Comparison of ENCODE assay signal across 17 mouse cellular contexts in the genomic region with DNA sequence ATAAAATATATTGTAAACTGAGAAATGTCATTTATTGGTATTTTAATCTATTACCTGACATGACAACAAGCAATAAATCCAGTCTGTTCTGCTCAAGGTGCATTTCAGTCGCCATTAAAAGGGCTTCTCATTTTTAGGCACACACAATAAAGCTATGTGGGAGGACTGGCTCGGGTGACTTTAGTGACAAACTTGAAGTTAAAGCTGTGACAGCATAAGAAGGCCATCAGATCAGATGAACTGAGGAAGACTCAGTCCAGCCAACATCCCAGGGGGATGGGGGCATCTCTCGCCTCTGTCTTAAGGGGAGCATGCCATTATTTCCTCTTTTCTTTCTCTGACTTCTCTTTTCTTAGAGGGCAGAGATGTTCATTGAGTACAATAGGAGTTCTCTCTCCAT.
"Had no signal": no experiment of that assay in that cellular context is flagged by ENCODE, and none has a peak within 500 bp of the region (broad histone marks: within the 10 kb centered on the region; RNA-seq: fewer than 3 reads in every experiment).

No protein-coding gene starts in this region.

- H3K4me1 ChIP-seq: lung, embryonic 15.5 days; megakaryocyte, embryonic 14.5 days; midbrain, embryonic 15.5 days; neural tube, embryonic 12.5 days; stomach, embryonic 15.5 days had no signal

- H3K9me3 ChIP-seq: lung, embryonic 15.5 days; megakaryocyte, embryonic 14.5 days; midbrain, embryonic 13.5 days; midbrain, embryonic 15.5 days; neural tube, embryonic 12.5 days; stomach, embryonic 15.5 days had no signal

- ATAC-seq: lung, postnatal 0 days; midbrain, embryonic 13.5 days; midbrain, embryonic 15.5 days had no signal

- DNase-seq: lung, adult 2 months; lung, postnatal 14 days; lung, postnatal 36 days; right cerebral cortex, postnatal 14 days; thymus, adult 2 months; thymus, postnatal 25 days; thymus, postnatal 4 days had no signal

- H3K9ac ChIP-seq: lung, embryonic 15.5 days; midbrain, embryonic 13.5 days; midbrain, embryonic 15.5 days; neural tube, embryonic 12.5 days; stomach, embryonic 15.5 days had no signal

- H3K4me3 ChIP-seq: lung, embryonic 15.5 days; megakaryocyte, embryonic 14.5 days; midbrain, embryonic 13.5 days; midbrain, embryonic 15.5 days; neural tube, embryonic 12.5 days; stomach, embryonic 15.5 days had no signal

- H3K27ac ChIP-seq: lung, embryonic 15.5 days; macrophage; midbrain, embryonic 13.5 days; midbrain, embryonic 15.5 days; neural tube, embryonic 12.5 days; stomach, embryonic 15.5 days; stomach, postnatal 0 days had no signal

- H3K4me2 ChIP-seq: lung, embryonic 15.5 days; midbrain, embryonic 11.5 days; midbrain, embryonic 13.5 days; midbrain, embryonic 15.5 days; neural tube, embryonic 12.5 days; stomach, embryonic 15.5 days had no signal

- H3K36me3 ChIP-seq: lung, embryonic 15.5 days; midbrain, embryonic 13.5 days; midbrain, embryonic 15.5 days; neural tube, embryonic 12.5 days; stomach, embryonic 15.5 days had no signal

- H3K27me3 ChIP-seq: lung, embryonic 15.5 days; megakaryocyte, embryonic 14.5 days; midbrain, embryonic 13.5 days; midbrain, embryonic 15.5 days; neural tube, embryonic 12.5 days; stomach, embryonic 15.5 days had no signal
